13 mouse cellular contexts compared by ENCODE assay signal in the genomic region with DNA sequence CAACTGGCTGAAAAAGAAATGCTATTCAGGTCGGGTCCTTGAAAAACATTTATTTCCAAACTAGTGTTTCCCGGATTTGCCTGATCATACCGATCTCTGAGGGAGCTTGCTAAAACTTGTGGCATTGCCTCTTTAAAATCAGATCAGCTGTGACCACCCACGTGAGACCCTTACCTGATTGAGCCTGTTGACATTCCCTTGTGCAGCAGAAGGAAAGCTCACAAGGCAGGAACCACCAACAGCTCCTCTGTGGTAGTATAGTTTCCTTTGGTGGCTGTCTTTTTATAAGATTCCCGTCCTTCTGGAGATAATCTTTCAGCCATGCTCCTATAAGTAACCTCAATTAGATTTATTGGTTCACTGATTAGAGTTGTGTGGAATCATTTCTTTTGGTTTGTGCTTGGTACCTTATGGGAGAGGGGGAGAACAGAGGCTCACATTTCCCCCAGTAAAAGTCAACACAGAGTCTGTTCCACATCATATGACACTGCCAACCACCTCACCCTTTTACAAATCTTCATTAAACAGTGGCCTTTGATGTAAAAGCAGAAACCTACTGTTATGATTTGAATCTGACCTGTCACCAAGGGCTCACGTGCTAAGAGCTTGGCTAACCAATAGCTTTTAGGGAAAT.
"Had no signal": no experiment of that assay in that cellular context is flagged by ENCODE, and none has a peak within 500 bp of the region (broad histone marks: within the 10 kb centered on the region; RNA-seq: fewer than 3 reads in every experiment).

No protein-coding gene starts in this region.

- H3K36me3 ChIP-seq: intestine, embryonic 15.5 days; liver, embryonic 13.5 days had no signal

- H3K4me2 ChIP-seq: intestine, embryonic 15.5 days; liver, embryonic 13.5 days; midbrain, embryonic 11.5 days had no signal

- ATAC-seq: intestine, embryonic 15.5 days had no signal

- H3K4me1 ChIP-seq: intestine, embryonic 15.5 days; liver, embryonic 13.5 days had no signal

- H3K4me3 ChIP-seq: intestine, embryonic 15.5 days; layer of hippocampus, adult 2 months; liver, embryonic 13.5 days had no signal

- H3K27me3 ChIP-seq: intestine, embryonic 15.5 days; liver, embryonic 13.5 days had no signal

- H3K27ac ChIP-seq: intestine, embryonic 15.5 days; layer of hippocampus, adult 2 months; liver, embryonic 13.5 days had no signal

- DNase-seq: kidney, adult 2 months; kidney, postnatal 10 days; layer of hippocampus, adult 9-11 months; liver, embryonic 13.5 days; lung, adult 2 months; lung, postnatal 14 days; lung, postnatal 4 days; midbrain, embryonic 14.5 days; thymus, adult 18-20 months; thymus, postnatal 4 days had no signal

- H3K9ac ChIP-seq: intestine, embryonic 15.5 days; liver, embryonic 13.5 days had no signal

- H3K9me3 ChIP-seq: intestine, embryonic 15.5 days; liver, embryonic 13.5 days had no signal
